Mouse (Mus musculus): ENCODE results near the gene Col6a3.
A peak's percentile ranks its signal among the peaks of the same experiment; 100 is the strongest.

The Col6a3 gene

GRCm38 (mm10) chr1:90797276-90797891 lies 46.4 kb downstream of the Col6a3 start:
- DNase-seq: peak; percentile 27 to 50

GRCm38 (mm10) chr1:90793368-90793767 lies 50.4 kb downstream of the Col6a3 start:
- no peak for DNase-seq

- DNase-seq: no peak
These were observed 52.8 kb downstream of the Col6a3 start for GRCm38 (mm10) chr1:90790925-90791324.

- DNase-seq: no peak
These were observed 54.3 kb downstream of the Col6a3 start for GRCm38 (mm10) chr1:90789506-90789905.

- DNase-seq: peak; percentile 47 to 54
These were observed 63.3 kb downstream of the Col6a3 start for GRCm38 (mm10) chr1:90780446-90780845.

GRCm38 (mm10) chr1:90779072-90779471 lies 64.7 kb downstream of the Col6a3 start:
- DNase-seq: peak; percentile 75 to 86

GRCm38 (mm10) chr1:90775477-90776241 lies 68.1 kb downstream of the Col6a3 start:
- DNase-seq: peak; percentile 91 to 93

GRCm38 (mm10) chr1:90771172-90771571 lies 72.6 kb downstream of the Col6a3 start:
- DNase-seq: no peak

- DNase-seq: no peak
These were observed 73.7 kb downstream of the Col6a3 start for GRCm38 (mm10) chr1:90770027-90770426.

- DNase-seq: no peak
These were observed 74.5 kb downstream of the Col6a3 start for GRCm38 (mm10) chr1:90769301-90769700.

- DNase-seq: no peak
These were observed 85.6 kb downstream of the Col6a3 start for GRCm38 (mm10) chr1:90758091-90758673.

GRCm38 (mm10) chr1:90753869-90754563 lies 89.8 kb downstream of the Col6a3 start:
- DNase-seq: peak; percentile 70 to 83

- DNase-seq: no peak
These were observed 92.5 kb downstream of the Col6a3 start for GRCm38 (mm10) chr1:90751221-90751620.

- DNase-seq: peak; percentile 69 to 79
These were observed 93.6 kb downstream of the Col6a3 start for GRCm38 (mm10) chr1:90750169-90750568.

- DNase-seq: peak; percentile 90 to 97
These were observed 95.2 kb downstream of the Col6a3 start for GRCm38 (mm10) chr1:90748544-90748943.

- DNase-seq: peak; percentile 42 to 48
These were observed 99.8 kb downstream of the Col6a3 start for GRCm38 (mm10) chr1:90743941-90744386.

- DNase-seq: no peak
These were observed 100.3 kb downstream of the Col6a3 start for GRCm38 (mm10) chr1:90743445-90743844.

GRCm38 (mm10) chr1:90742641-90743040 lies 101.1 kb downstream of the Col6a3 start:
- DNase-seq: no peak

GRCm38 (mm10) chr1:90740216-90741170 lies 103.3 kb downstream of the Col6a3 start:
- DNase-seq: peak; percentile 53 to 60

- DNase-seq: no peak
These were observed 104.9 kb downstream of the Col6a3 start for GRCm38 (mm10) chr1:90738913-90739312.

GRCm38 (mm10) chr1:90729466-90729865 lies 114.3 kb downstream of the Col6a3 start:
- no peak for DNase-seq

GRCm38 (mm10) chr1:90723754-90724153 lies 120.0 kb downstream of the Col6a3 start:
- DNase-seq: no peak

All from cerebellum, postnatal 10 days (tissue).